Mouse (Mus musculus) hindbrain, embryonic 10.5 days (tissue): ENCODE data around the gene Foxe1. TPM values are rescaled to one million over a fixed set of nuclear protein-coding genes. Genes with fewer than 3 reads are reported as not detected.
A peak's percentile ranks its signal among the peaks of the same experiment; 100 is the strongest.

Experiments
- DNase-seq: peaks from one replicate; pipeline ENCODE4 v3.0.0-alpha.2; 2017; ENCODE audit warnings: low spot score
- H3K27ac ChIP-seq: fragments of 300-500 bp; sonication (generic); 2 replicates; pipeline ENCODE4 v1.5.1; 2016; ENCODE audit warnings: mild to moderate bottlenecking, moderate library complexity
- H3K27me3 ChIP-seq: fragments of 300-500 bp; sonication (generic); 2 replicates; pipeline ENCODE4 v1.6.1; 2016; ENCODE audit warnings: mild to moderate bottlenecking; ENCODE audit not compliant: poor library complexity, insufficient read depth, severe bottlenecking
- H3K36me3 ChIP-seq: fragments of 300-500 bp; sonication (generic); 2 replicates; pipeline ENCODE4 v1.6.1; 2016; ENCODE audit warnings: mild to moderate bottlenecking, moderate library complexity
- H3K4me1 ChIP-seq: fragments of 300-500 bp; sonication (generic); replicated peaks from 2 replicates; pipeline ENCODE4 v1.6.1; 2016; ENCODE audit warnings: mild to moderate bottlenecking
- H3K4me3 ChIP-seq: fragments of 300-500 bp; sonication (generic); 2 replicates; pipeline ENCODE4 v1.5.1; 2016; ENCODE audit warnings: mild to moderate bottlenecking, moderate library complexity
- H3K9me3 ChIP-seq: fragments of 300-500 bp; sonication (generic); 2 replicates; pipeline ENCODE4 v1.6.1; 2016; ENCODE audit warnings: mild to moderate bottlenecking, moderate library complexity
- WGBS: fragments of 180-500 bp; shearing (Covaris S2); methylation state at CpG from one replicate; pipeline ENCODE4 v1.1.7; 2016; 5-methylcytosine and 5-hydroxymethylcytosine counted together
- polyA plus RNA-seq: library from polyadenylated mRNA; unstranded; fragments of >200 nt; fragmentation: Nextera tagmentation; extraction: Ambion mirVana; gene quantifications from 2 replicates; pipeline ENCODE4 v1.2.1, GENCODE M21; 2016

The Foxe1 gene
- 0.27 and 0.60 TPM in 2 replicates for polyA plus RNA-seq

GRCm38 (mm10) chr4:46343596-46344260 is at the start of gene Foxe1:
Gene Foxe1, plus strand, starts transcription at chr4:46343609.
- Histone ChIP-seq H3K4me1 (peaks cover 28% of the 10 kb centered on the region), H3K4me3 (peak within 1 kb of the TSS; percentile 45), H3K9me3 (no peaks in the 10 kb centered on the region), H3K27me3 (peaks cover 100% of the 10 kb centered on the region), H3K27ac (0 out of 2 replicates have a peak within 1 kb of the TSS, but pooled peaks have one; percentile 5), H3K36me3 (no peaks in the 10 kb centered on the region)
- DNase-seq = peak; percentile 43
- 1% methylated on average over 70 of the region's 70 CpGs for WGBS

- Histone ChIP-seq H3K27ac (peak overlapping the region; percentile 35; the same call in 1 of the 2 replicates), H3K4me3 (peak overlapping the region; percentile 87), H3K9me3 (no peaks in the 10 kb centered on the region), H3K36me3 (no peaks in the 10 kb centered on the region), H3K27me3 (peaks cover 51% of the 10 kb centered on the region), H3K4me1 (peaks cover 12% of the 10 kb centered on the region)
- 7% methylated on average over 8 of the region's 8 CpGs for WGBS
- DNase-seq = peak; percentile 17
These were observed 39.3 kb upstream of the Foxe1 start for GRCm38 (mm10) chr4:46304071-46304470.

- Histone ChIP-seq H3K9me3 (no peaks in the 10 kb centered on the region), H3K36me3 (no peaks in the 10 kb centered on the region), H3K27me3 (peaks cover 53% of the 10 kb centered on the region), H3K4me3 (peak overlapping the region; percentile 87), H3K27ac (peak overlapping the region; percentile 94), H3K4me1 (peaks cover 12% of the 10 kb centered on the region)
- WGBS = under 1% methylated on average over 78 of the region's 78 CpGs
- DNase-seq = peak; percentile 78
These were observed 38.5 kb upstream of the Foxe1 start for GRCm38 (mm10) chr4:46304757-46305384.

DNA sequence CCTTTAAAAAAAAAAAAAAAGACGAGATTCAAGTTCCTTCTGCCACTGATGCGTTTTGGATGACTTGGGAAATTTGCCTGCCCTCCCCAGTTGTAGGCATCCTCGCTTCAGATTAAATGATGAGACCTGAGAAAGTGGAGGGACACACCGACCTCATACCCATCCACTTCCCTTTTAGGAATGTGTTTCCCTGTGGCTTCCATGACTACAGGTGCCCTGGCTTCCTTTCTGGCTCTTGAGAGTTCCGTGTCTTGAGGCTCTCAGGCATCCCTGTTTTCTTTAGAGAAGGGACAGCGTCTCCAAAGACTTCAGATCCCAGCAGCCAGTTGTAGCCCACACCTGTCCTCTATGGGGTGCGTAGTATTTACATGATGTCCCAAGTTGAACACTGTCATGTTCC is 38.0 kb upstream of the Foxe1 start:
- Histone ChIP-seq H3K27ac (no peak overlapping the region), H3K4me3 (peak overlapping the region; percentile 87), H3K27me3 (peaks cover 55% of the 10 kb centered on the region), H3K4me1 (peaks cover 12% of the 10 kb centered on the region), H3K9me3 (no peaks in the 10 kb centered on the region), H3K36me3 (no peaks in the 10 kb centered on the region)
- DNase-seq = no peak
- 21% methylated on average over 7 of the region's 7 CpGs for WGBS

DNA sequence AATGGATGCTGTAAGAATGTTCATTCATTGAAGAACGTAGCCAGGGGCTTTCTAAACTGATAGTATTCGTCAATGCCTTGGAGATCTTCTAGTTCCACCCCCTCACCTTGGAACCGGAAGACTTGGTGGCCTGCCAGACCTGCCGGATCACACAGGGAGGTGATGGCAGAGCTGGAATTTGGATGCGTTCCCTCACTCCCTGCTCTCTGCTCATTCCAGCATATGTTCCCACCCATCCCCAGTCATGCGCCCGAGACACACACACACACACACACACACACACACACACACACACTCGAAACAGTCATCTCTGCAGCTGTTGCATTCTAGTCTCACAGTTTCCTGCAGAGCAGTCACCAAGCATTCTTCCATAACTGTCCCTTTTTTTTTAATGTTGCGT is 36.1 kb upstream of the Foxe1 start:
- H3K27me3 ChIP-seq = peaks cover 49% of the 10 kb centered on the region
- H3K36me3 ChIP-seq = no peaks in the 10 kb centered on the region
- no peak for DNase-seq
- no peak overlapping the region for H3K4me3 ChIP-seq
- WGBS = 70% methylated on average over 9 of the region's 9 CpGs
- no peaks in the 10 kb centered on the region for H3K9me3 ChIP-seq
- H3K27ac ChIP-seq = no peak overlapping the region
- peaks cover 12% of the 10 kb centered on the region for H3K4me1 ChIP-seq

- Histone ChIP-seq H3K36me3 (no peaks in the 10 kb centered on the region), H3K27ac (no peak overlapping the region), H3K4me1 (peaks cover 12% of the 10 kb centered on the region), H3K4me3 (no peak overlapping the region), H3K9me3 (no peaks in the 10 kb centered on the region), H3K27me3 (peaks cover 48% of the 10 kb centered on the region)
- 88% methylated on average over 7 of the region's 7 CpGs for WGBS
- DNase-seq = no peak
These were observed 35.5 kb upstream of the Foxe1 start for GRCm38 (mm10) chr4:46307869-46308268.

DNA sequence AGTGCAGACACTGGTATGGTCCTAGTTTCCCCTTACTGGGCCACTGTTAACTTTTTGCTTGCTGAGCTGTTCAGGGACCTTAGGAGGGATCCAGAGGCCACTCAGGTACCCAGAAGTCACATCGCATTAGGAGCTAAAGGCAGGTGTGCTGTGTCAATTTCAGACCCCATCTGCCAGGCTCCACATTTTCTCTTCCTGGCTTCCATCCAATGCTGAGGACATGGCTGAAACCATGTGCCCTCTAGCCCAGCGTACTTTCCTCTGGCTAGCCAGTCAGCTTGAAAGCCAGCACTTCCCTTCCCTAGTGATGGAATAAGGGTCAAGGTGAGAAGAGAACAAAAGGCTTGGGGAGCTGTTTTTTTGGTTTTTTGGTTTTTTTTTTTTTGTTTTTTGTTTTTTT is 31.8 kb upstream of the Foxe1 start:
- Histone ChIP-seq H3K27me3 (peaks cover 24% of the 10 kb centered on the region), H3K4me1 (no peaks in the 10 kb centered on the region), H3K36me3 (no peaks in the 10 kb centered on the region), H3K4me3 (no peak overlapping the region), H3K9me3 (no peaks in the 10 kb centered on the region), H3K27ac (no peak overlapping the region)
- no peak for DNase-seq
- 77% methylated on average over 2 of the region's 2 CpGs for WGBS

- WGBS = 87% methylated on average over 13 of the region's 13 CpGs
- Histone ChIP-seq H3K4me3 (no peak overlapping the region), H3K9me3 (0 out of 2 replicates have a peak, but pooled peaks cover 3% of the 10 kb centered on the region), H3K36me3 (no peaks in the 10 kb centered on the region), H3K4me1 (no peaks in the 10 kb centered on the region), H3K27ac (no peak overlapping the region), H3K27me3 (peaks cover 7% of the 10 kb centered on the region)
- no peak for DNase-seq
These were observed 21.5 kb upstream of the Foxe1 start for GRCm38 (mm10) chr4:46321730-46322389.

DNA sequence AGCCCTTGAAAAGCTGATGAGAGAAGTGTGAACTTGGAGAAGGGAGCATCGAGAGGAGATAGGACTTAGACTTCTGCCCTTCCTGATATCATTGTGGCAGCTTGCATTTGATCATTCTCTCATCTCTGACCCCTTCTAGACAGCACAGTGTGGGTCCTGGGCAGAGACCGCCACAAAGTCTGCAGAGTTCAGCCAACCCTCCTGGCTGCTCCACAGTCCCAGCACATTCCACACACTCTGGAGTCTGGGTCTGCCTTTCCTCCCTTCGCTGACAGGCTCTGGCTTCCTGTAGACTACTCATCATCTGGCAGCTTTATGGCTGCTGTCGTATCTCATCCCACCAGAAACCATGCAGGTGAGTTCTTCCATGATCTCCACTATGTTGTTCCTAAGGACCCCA is 20.7 kb upstream of the Foxe1 start:
- Histone ChIP-seq H3K27ac (no peak overlapping the region), H3K4me3 (no peak overlapping the region), H3K27me3 (peaks cover 7% of the 10 kb centered on the region), H3K36me3 (no peaks in the 10 kb centered on the region), H3K9me3 (0 out of 2 replicates have a peak, but pooled peaks cover 3% of the 10 kb centered on the region), H3K4me1 (no peaks in the 10 kb centered on the region)
- DNase-seq = no peak
- WGBS = 72% methylated on average over 4 of the region's 4 CpGs

- H3K36me3 ChIP-seq = no peaks in the 10 kb centered on the region
- H3K4me3 ChIP-seq = no peak overlapping the region
- no peak for DNase-seq
- peaks cover 4% of the 10 kb centered on the region; the same call in 1 of the 2 replicates for H3K27me3 ChIP-seq
- WGBS = 37% methylated on average over 3 of the region's 3 CpGs
- peaks cover 5% of the 10 kb centered on the region for H3K4me1 ChIP-seq
- no peaks in the 10 kb centered on the region for H3K9me3 ChIP-seq
- H3K27ac ChIP-seq = 0 out of 2 replicates have a peak overlapping the region, but pooled peaks have one; percentile 40
These were observed 14.5 kb upstream of the Foxe1 start for GRCm38 (mm10) chr4:46328906-46329305.

DNA sequence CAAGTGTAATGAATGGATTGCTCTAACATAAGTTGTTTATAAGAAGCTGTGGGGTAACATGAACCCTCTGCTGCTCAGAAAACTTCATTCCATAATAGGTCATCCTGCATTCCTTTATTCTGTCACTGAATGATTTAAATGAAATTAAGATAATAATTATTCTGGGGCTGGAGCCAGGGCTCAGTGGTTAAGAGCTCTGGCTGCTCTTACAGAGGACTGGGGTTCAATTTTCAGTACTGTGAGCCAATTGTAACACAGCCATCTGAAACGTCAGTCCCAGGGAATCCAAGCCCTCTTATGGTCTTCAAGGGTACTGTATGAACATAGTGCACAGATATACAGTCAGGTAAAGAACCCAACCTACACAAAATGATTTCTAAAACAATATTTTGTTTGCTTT is 7.6 kb upstream of the Foxe1 start:
- DNase-seq = no peak
- Histone ChIP-seq H3K27me3 (peaks cover 59% of the 10 kb centered on the region), H3K4me3 (no peak overlapping the region), H3K4me1 (0 out of 2 replicates have a peak, but pooled peaks cover 5% of the 10 kb centered on the region), H3K27ac (no peak overlapping the region), H3K36me3 (no peaks in the 10 kb centered on the region), H3K9me3 (no peaks in the 10 kb centered on the region)
- 16% methylated on average over 1 of the region's 1 CpGs for WGBS

GRCm38 (mm10) chr4:46337990-46338389 is 5.4 kb upstream of the Foxe1 start:
- Histone ChIP-seq H3K4me3 (no peak overlapping the region), H3K27me3 (peaks cover 76% of the 10 kb centered on the region), H3K36me3 (no peaks in the 10 kb centered on the region), H3K27ac (no peak overlapping the region), H3K9me3 (no peaks in the 10 kb centered on the region), H3K4me1 (peaks cover 9% of the 10 kb centered on the region; the same call in 1 of the 2 replicates)
- no peak for DNase-seq
- WGBS = 3% methylated on average over 3 of the region's 3 CpGs

GRCm38 (mm10) chr4:46339026-46339425 is 4.4 kb upstream of the Foxe1 start:
- H3K36me3 ChIP-seq = no peaks in the 10 kb centered on the region
- no peak overlapping the region for H3K4me3 ChIP-seq
- 14% methylated on average over 10 of the region's 10 CpGs for WGBS
- H3K4me1 ChIP-seq = peaks cover 18% of the 10 kb centered on the region
- H3K27ac ChIP-seq = no peak overlapping the region
- peaks cover 86% of the 10 kb centered on the region for H3K27me3 ChIP-seq
- no peaks in the 10 kb centered on the region for H3K9me3 ChIP-seq
- DNase-seq = peak; percentile 14
